Mouse (Mus musculus) gastrocnemius, postnatal 36 days (tissue): ENCODE measurements around the gene Ino80d. TPM values are rescaled to one million over a fixed set of nuclear protein-coding genes. Genes with fewer than 3 reads are reported as not detected.
"Not testable (repeated sequence)": the region's sequence is repeated elsewhere in the genome, so short reads cannot be mapped to it uniquely, and the experiment has no call there.

Experiments used
- DNase-seq, 2 experiments: peaks; one replicate each; pipeline ENCODE4 v3.0.0; 2022
- intact Hi-C: fragments of 180-260 bp; cut with DNase I; formaldehyde crosslinking; loops from one replicate; pipeline ENCODE4 v1.15.1; 2025
- long read RNA-seq, 2 experiments: library from polyadenylated mRNA; stranded (forward); transcript quantifications; one replicate each; pipeline ENCODE4 v2.0.0; 2021
- total RNA-seq, 2 experiments: library from RNA; stranded (reverse); gene quantifications; 2 replicates each; pipeline ENCODE4 v1.2.3; 2021

Ino80d gene
- 10 to 100 TPM; 12.2 to 13.3 TPM for total RNA-seq
- long read RNA-seq, experiment 1, partial matches to known transcripts = 0 of 23 reads
- long read RNA-seq, experiment 1, other reads (novel, unspliced or antisense) = 23 of 23 reads
- long read RNA-seq, experiment 2, partial matches to known transcripts = 0 of 20 reads
- long read RNA-seq, experiment 2, other reads (novel, unspliced or antisense) = 20 of 20 reads

- peak; percentile 69 to 70 for DNase-seq
- intact Hi-C loops = no loop called here
Observed at GRCm38 (mm10) chr1:63114136-63114781, at the start of gene Ino80d. TSS of gene Ino80d (minus strand) at chr1:63114667.

- intact Hi-C loops = no loop called here
- DNase-seq = no peak
Observed at GRCm38 (mm10) chr1:63140231-63140630, 25.8 kb upstream of the Ino80d start.

- DNase-seq, intact Hi-C loops: not testable (repeated sequence)
Observed at GRCm38 (mm10) chr1:63138586-63138985, 24.1 kb upstream of the Ino80d start.

- DNase-seq = no peak
- intact Hi-C loops = no loop called here
Observed at GRCm38 (mm10) chr1:63137971-63138370, 23.5 kb upstream of the Ino80d start.

- intact Hi-C loops = no loop called here
Observed at GRCm38 (mm10) chr1:63134530-63134929, 20.1 kb upstream of the Ino80d start.

GRCm38 (mm10) chr1:63131766-63132165 is 17.3 kb upstream of the Ino80d start:
- intact Hi-C loops = no loop called here
- no peak for DNase-seq

More at GRCm38 (mm10) chr1:63134530-63134929, 20.1 kb upstream of the Ino80d start:
- no peak for DNase-seq

GRCm38 (mm10) chr1:63130883-63131282 is 16.4 kb upstream of the Ino80d start:
- no peak for DNase-seq
- intact Hi-C loops = no loop called here

GRCm38 (mm10) chr1:63129857-63130690 is 15.6 kb upstream of the Ino80d start:
- DNase-seq = no peak
- intact Hi-C loops = no loop called here

- no peak for DNase-seq
- intact Hi-C loops = no loop called here
Observed at GRCm38 (mm10) chr1:63129273-63129672, 14.8 kb upstream of the Ino80d start.

GRCm38 (mm10) chr1:63126206-63126605 is 11.7 kb upstream of the Ino80d start:
- no peak for DNase-seq
- intact Hi-C loops = no loop called here

GRCm38 (mm10) chr1:63123823-63124450 is 9.5 kb upstream of the Ino80d start:
- intact Hi-C loops = no loop called here
- DNase-seq = no peak

- intact Hi-C loops = no loop called here
- no peak for DNase-seq
Observed at GRCm38 (mm10) chr1:63122005-63122404, 7.5 kb upstream of the Ino80d start.

GRCm38 (mm10) chr1:63120382-63120781 is 5.9 kb upstream of the Ino80d start:
- no peak for DNase-seq
- intact Hi-C loops = no loop called here

- DNase-seq = no peak
- intact Hi-C loops = no loop called here
Observed at GRCm38 (mm10) chr1:63119675-63120074, 5.2 kb upstream of the Ino80d start.

- intact Hi-C loops = no loop called here
- DNase-seq = no peak
Observed at GRCm38 (mm10) chr1:63115540-63115939, 1.1 kb upstream of the Ino80d start.

GRCm38 (mm10) chr1:63115096-63115495 is 629 bp upstream of the Ino80d start:
- no peak for DNase-seq
- intact Hi-C loops = no loop called here

GRCm38 (mm10) chr1:63113274-63114135 is 962 bp downstream of the Ino80d start:
- intact Hi-C loops = no loop called here
- peak; percentile 41 to 72 for DNase-seq

- DNase-seq = peak; percentile 8 to 42
- intact Hi-C loops = no loop called here
Observed at GRCm38 (mm10) chr1:63112865-63113261, 1.6 kb downstream of the Ino80d start.

GRCm38 (mm10) chr1:63112151-63112864 is 2.2 kb downstream of the Ino80d start:
- intact Hi-C loops = no loop called here
- DNase-seq = no peak
